Mouse (Mus musculus) hindbrain, embryonic 13.5 days (tissue): Measurements from ENCODE around the gene Gm45783. TPM values are rescaled to one million over a fixed set of nuclear protein-coding genes. Genes with fewer than 3 reads are reported as not detected.
"Not testable (repeated sequence)": the region's sequence is repeated elsewhere in the genome, so short reads cannot be mapped to it uniquely, and the experiment has no call there.

Experiments
- ATAC-seq: fragments of 200-750 bp; cut with Nextera tagmentation; 2 replicates; pipeline ENCODE4 v1.8.0; 2017; ENCODE audit warnings: moderate TSS enrichment; ENCODE audit not compliant: low FRiP score
- H3K27ac ChIP-seq: fragments of 300-500 bp; sonication (generic); 2 replicates; pipeline ENCODE4 v1.5.1; 2015; ENCODE audit warnings: inconsistent platforms, mild to moderate bottlenecking, moderate library complexity
- H3K27me3 ChIP-seq: fragments of 300-500 bp; sonication (generic); 2 replicates; pipeline ENCODE4 v1.6.1; 2015; ENCODE audit warnings: mild to moderate bottlenecking, inconsistent platforms
- H3K36me3 ChIP-seq: fragments of 300-500 bp; sonication (generic); 2 replicates; pipeline ENCODE4 v1.6.1; 2015; ENCODE audit warnings: mild to moderate bottlenecking, inconsistent platforms
- H3K4me1 ChIP-seq: fragments of 300-500 bp; sonication (generic); replicated peaks from 2 replicates; pipeline ENCODE4 v1.6.1; 2015; ENCODE audit warnings: inconsistent platforms
- H3K4me2 ChIP-seq: fragments of 300-500 bp; sonication (generic); 2 replicates; pipeline ENCODE4 v1.6.1; 2015; ENCODE audit warnings: inconsistent platforms, mild to moderate bottlenecking, moderate library complexity
- H3K4me3 ChIP-seq: fragments of 300-500 bp; sonication (generic); 2 replicates; pipeline ENCODE4 v1.5.1; 2015; ENCODE audit warnings: mild to moderate bottlenecking, inconsistent platforms
- H3K9ac ChIP-seq: fragments of 300-500 bp; sonication (generic); 2 replicates; pipeline ENCODE4 v1.6.1; 2015; ENCODE audit warnings: mild to moderate bottlenecking, inconsistent platforms
- H3K9me3 ChIP-seq: fragments of 300-500 bp; sonication (generic); 2 replicates; pipeline ENCODE4 v1.6.1; 2016; ENCODE audit warnings: inconsistent platforms
- WGBS: fragments of 180-500 bp; shearing (Covaris S2); methylation state at CpG from one replicate; pipeline ENCODE4 v1.1.7; 2015; 5-methylcytosine and 5-hydroxymethylcytosine counted together
- microRNA-seq: library from miRNA; unstranded; fragments of <30 nt; microRNA quantifications from one replicate; pipeline ENCODE4, GENCODE M21; 2016
- polyA plus RNA-seq: library from polyadenylated mRNA; unstranded; fragments of >200 nt; fragmentation: Nextera tagmentation; extraction: Ambion mirVana; gene quantifications from 2 replicates; pipeline ENCODE4 v1.2.1, GENCODE M21; 2015

Gene Gm45783
- not detected in 2 replicates for polyA plus RNA-seq

GRCm38 (mm10) chr7:7374431-7374830 is at the start of gene Gm45783:
Gene Gm45783 (minus strand): TSS chr7:7374573.
- H3K4me3 ChIP-seq, H3K36me3 ChIP-seq, H3K27ac ChIP-seq, H3K27me3 ChIP-seq, H3K9ac ChIP-seq, H3K4me2 ChIP-seq, H3K9me3 ChIP-seq, ATAC-seq, H3K4me1 ChIP-seq: not testable (repeated sequence)
- 47% methylated on average over 12 of the region's 12 CpGs for WGBS

DNA sequence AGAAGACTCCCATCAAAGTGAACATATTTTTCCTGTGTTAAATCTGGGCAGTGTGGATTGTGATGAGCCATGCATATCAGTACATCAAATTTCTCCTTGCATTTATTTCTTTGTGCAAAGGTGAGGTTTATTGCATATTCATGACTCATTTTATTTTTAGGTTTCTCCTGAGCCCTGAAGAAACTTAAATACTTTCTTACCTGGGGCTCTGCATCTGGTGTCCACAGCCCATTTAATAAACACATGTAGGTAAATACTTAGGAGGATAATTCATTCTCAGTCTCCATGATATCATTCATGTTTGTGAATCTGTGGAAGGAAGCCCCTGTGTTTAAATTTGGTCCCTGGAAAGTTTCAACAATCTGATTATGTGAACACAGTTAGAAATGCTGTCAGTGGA is 25.2 kb upstream of the Gm45783 start, which contains the start of gene Vmn2r31:
TSS of gene Vmn2r31 (minus strand) at position 101 of the 400 bp plus-strand sequence.
- not testable (repeated sequence) for H3K9ac ChIP-seq, H3K9me3 ChIP-seq, H3K4me1 ChIP-seq, H3K27ac ChIP-seq, H3K36me3 ChIP-seq, ATAC-seq, H3K4me2 ChIP-seq, H3K27me3 ChIP-seq, H3K4me3 ChIP-seq

GRCm38 (mm10) chr7:7337509-7337908 is 36.9 kb downstream of the Gm45783 start, which contains the start of gene Vmn2r30:
Gene Vmn2r30 (minus strand): TSS chr7:7337609.
- not testable (repeated sequence) for H3K4me3 ChIP-seq
- 60% methylated on average over 1 of the region's 1 CpGs for WGBS

GRCm38 (mm10) chr7:7295595-7295994 is 78.8 kb downstream of the Gm45783 start:
- Histone ChIP-seq H3K27me3 (no peaks in the 10 kb centered on the region), H3K27ac (no peak overlapping the region), H3K9ac (no peak overlapping the region), H3K4me2 (no peak overlapping the region), H3K9me3 (no peaks in the 10 kb centered on the region), H3K4me3 (no peak overlapping the region), H3K36me3 (peaks cover 53% of the 10 kb centered on the region), H3K4me1 (peaks cover 6% of the 10 kb centered on the region; the same call in 1 of the 2 replicates)
- 78% methylated on average over 16 of the region's 16 CpGs for WGBS
- no peak for ATAC-seq

More at GRCm38 (mm10) chr7:7337509-7337908, 36.9 kb downstream of the Gm45783 start, which contains the start of gene Vmn2r30:
- not testable (repeated sequence) for H3K4me2 ChIP-seq, H3K9ac ChIP-seq, H3K27ac ChIP-seq, H3K4me1 ChIP-seq, ATAC-seq, H3K27me3 ChIP-seq, H3K36me3 ChIP-seq, H3K9me3 ChIP-seq

Small RNA genes within 50 kb of the gene (microRNA-seq; reads per million reads assigned to microRNA genes)
- 1.2 reads per million for gene Mir5620

Other genes starting within 250 kb of the Gm45783 start
- 16.7 and 17.3 TPM in 2 replicates for gene Zfp773, start 237.8 kb downstream of the Gm45783 start, polyA plus RNA-seq
- 3.5 and 3.9 TPM in 2 replicates for gene Zfp418, start 203.2 kb downstream of the Gm45783 start, polyA plus RNA-seq
- gene Zfp772, start 164.6 kb downstream of the Gm45783 start, polyA plus RNA-seq, result 8.7 and 9.3 TPM in 2 replicates
- 1.1 TPM in 2 replicates for gene Vmn2r29, start 127.2 kb downstream of the Gm45783 start, polyA plus RNA-seq
- 6.7 and 7.4 TPM in 2 replicates for gene Gm45844, start 96.3 kb downstream of the Gm45783 start, polyA plus RNA-seq
- 172 and 175 TPM in 2 replicates for gene Clcn4, start 73.7 kb downstream of the Gm45783 start, polyA plus RNA-seq
- not detected in 2 replicates for gene Vmn2r30, start 37.0 kb downstream of the Gm45783 start, polyA plus RNA-seq
- not detected in 2 replicates for gene Vmn2r31, start 25.1 kb upstream of the Gm45783 start, polyA plus RNA-seq
- not detected in 2 replicates for gene Vmn2r32, start 105.4 kb upstream of the Gm45783 start, polyA plus RNA-seq
- not detected in 2 replicates for gene Vmn2r33, start 192.2 kb upstream of the Gm45783 start, polyA plus RNA-seq